Mouse (Mus musculus) thymus, adult 18-20 months (tissue): ENCODE measurements around the gene 2900011O08Rik.
A peak's percentile ranks its signal among the peaks of the same experiment; 100 is the strongest.

ENCODE experiments used
- DNase-seq, 2 experiments: peaks; one replicate each; pipeline ENCODE4 v3.0.0; 2022; ENCODE audit warnings: mixed read lengths in 2 of 2

Gene 2900011O08Rik

GRCm38 (mm10) chr16:14070471-14071169 lies 84.2 kb downstream of the 2900011O08Rik start:
- DNase-seq: no peak

- no peak for DNase-seq
Measured at GRCm38 (mm10) chr16:14082925-14083324, 96.5 kb downstream of the 2900011O08Rik start.

GRCm38 (mm10) chr16:14088249-14088648 lies 101.8 kb downstream of the 2900011O08Rik start:
- peak in 1 of 2 experiments; percentile 28 for DNase-seq

GRCm38 (mm10) chr16:14089296-14089695 lies 102.9 kb downstream of the 2900011O08Rik start:
- no peak for DNase-seq

- no peak for DNase-seq
Measured at GRCm38 (mm10) chr16:14091771-14092170, 105.4 kb downstream of the 2900011O08Rik start.

- DNase-seq: no peak
Measured at GRCm38 (mm10) chr16:14105891-14106290, 119.5 kb downstream of the 2900011O08Rik start.

- DNase-seq: no peak
Measured at GRCm38 (mm10) chr16:14109651-14110230, 123.3 kb downstream of the 2900011O08Rik start.

- DNase-seq: no peak
Measured at GRCm38 (mm10) chr16:14110922-14111321, 124.5 kb downstream of the 2900011O08Rik start.

GRCm38 (mm10) chr16:14112133-14112532 lies 125.7 kb downstream of the 2900011O08Rik start:
- no peak for DNase-seq

- DNase-seq: no peak
Measured at GRCm38 (mm10) chr16:14112742-14113141, 126.3 kb downstream of the 2900011O08Rik start.

GRCm38 (mm10) chr16:14117299-14117698 lies 130.9 kb downstream of the 2900011O08Rik start:
- no peak for DNase-seq

- no peak for DNase-seq
Measured at GRCm38 (mm10) chr16:14120941-14121340, 134.5 kb downstream of the 2900011O08Rik start.

- no peak for DNase-seq
Measured at GRCm38 (mm10) chr16:14121563-14121962, 135.2 kb downstream of the 2900011O08Rik start.

- no peak for DNase-seq
Measured at GRCm38 (mm10) chr16:14122586-14122985, 136.2 kb downstream of the 2900011O08Rik start.

- DNase-seq: no peak
Measured at GRCm38 (mm10) chr16:14123901-14124300, 137.5 kb downstream of the 2900011O08Rik start.

GRCm38 (mm10) chr16:14124709-14125108 lies 138.3 kb downstream of the 2900011O08Rik start:
- DNase-seq: no peak

GRCm38 (mm10) chr16:14125253-14125652 lies 138.8 kb downstream of the 2900011O08Rik start:
- DNase-seq: no peak

GRCm38 (mm10) chr16:14128977-14129376 lies 142.6 kb downstream of the 2900011O08Rik start:
- DNase-seq: no peak

GRCm38 (mm10) chr16:14130796-14131195 lies 144.4 kb downstream of the 2900011O08Rik start:
- DNase-seq: no peak

- DNase-seq: no peak
Measured at GRCm38 (mm10) chr16:14131376-14131775, 145.0 kb downstream of the 2900011O08Rik start.

- DNase-seq: no peak
Measured at GRCm38 (mm10) chr16:14131838-14132237, 145.4 kb downstream of the 2900011O08Rik start.

- DNase-seq: no peak
Measured at GRCm38 (mm10) chr16:14135014-14135413, 148.6 kb downstream of the 2900011O08Rik start.

- DNase-seq: no peak
Measured at GRCm38 (mm10) chr16:14137976-14138561, 151.7 kb downstream of the 2900011O08Rik start.

- no peak for DNase-seq
Measured at GRCm38 (mm10) chr16:14139106-14139505, 152.7 kb downstream of the 2900011O08Rik start.
